Mouse (Mus musculus): ENCODE data around the gene Hmgn2.

GRCm38 (mm10) chr4:133941576-133941975 lies 26.9 kb downstream of the Hmgn2 start:
- TF ChIP-seq CTCF (IDR thresholded peaks at IDR 0.05; ENCODE audit: control insufficient read depth, insufficient read depth, insufficient read length) (no peak), CEBPB (IDR thresholded peaks at IDR 0.05; ENCODE audit: low read depth) (no peak)

Measured in C2C12 (cell line).